Mouse (Mus musculus) v-Abl transformed pro-B cells (cell line): ENCODE measurements at regions not wholly inside any gene's neighbourhood (a gene's known extent, or its start where the extent isn't known, plus 50 kb on each side); places are given as distances from the start of the nearest gene placed in this dataset.
"Not testable (repeated sequence)": the region's sequence is repeated elsewhere in the genome, so short reads cannot be mapped to it uniquely, and the experiment has no call there.

Source experiments
- in situ Hi-C, 2 experiments: fragments of 400-800 bp; cut with MboI; formaldehyde crosslinking; loops; one replicate each; pipeline ENCODE4 v1.15.1; 2025; ENCODE audit not compliant: unreplicated experiment in 2 of 2

- in situ Hi-C loops, result not testable (repeated sequence)
Measured at GRCm38 (mm10) chr13:12726831-12727230, 73.0 kb downstream of the Prl2c3 start.

DNA sequence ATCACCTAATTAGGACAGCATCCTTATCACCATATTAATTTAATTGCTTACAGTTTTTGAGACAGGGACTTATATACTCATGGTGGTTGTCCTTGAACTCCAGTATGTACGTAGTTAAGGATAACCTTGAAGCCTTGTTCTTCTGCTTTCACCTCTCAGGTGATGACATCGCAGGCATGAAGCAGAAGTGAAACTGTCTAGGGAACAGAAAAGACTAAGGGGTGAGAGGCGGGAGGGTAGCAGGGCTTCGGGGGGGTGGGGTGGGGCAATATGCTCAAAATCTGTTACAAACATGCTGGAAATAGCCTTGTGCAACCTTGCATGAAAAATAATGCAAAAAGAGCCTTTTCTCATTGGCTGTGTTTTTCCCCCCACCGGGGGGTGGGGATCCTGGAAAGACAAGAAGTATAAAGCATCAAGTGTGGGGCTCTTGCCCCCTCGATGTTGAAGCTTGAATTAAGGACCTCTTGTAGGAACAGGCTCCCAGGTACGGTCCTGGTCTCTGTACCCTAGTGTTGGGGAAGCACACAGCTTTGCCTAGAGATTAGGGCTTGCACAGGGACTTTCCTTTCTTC, 81.8 kb downstream of the Prl2c3 start:
- in situ Hi-C loops, result loop anchor here (25.0 kb wide), 1 partner anchor 94 kb away; the partner anchor contains the start of gene Prl2c3 (in 2 of the 2)

DNA sequence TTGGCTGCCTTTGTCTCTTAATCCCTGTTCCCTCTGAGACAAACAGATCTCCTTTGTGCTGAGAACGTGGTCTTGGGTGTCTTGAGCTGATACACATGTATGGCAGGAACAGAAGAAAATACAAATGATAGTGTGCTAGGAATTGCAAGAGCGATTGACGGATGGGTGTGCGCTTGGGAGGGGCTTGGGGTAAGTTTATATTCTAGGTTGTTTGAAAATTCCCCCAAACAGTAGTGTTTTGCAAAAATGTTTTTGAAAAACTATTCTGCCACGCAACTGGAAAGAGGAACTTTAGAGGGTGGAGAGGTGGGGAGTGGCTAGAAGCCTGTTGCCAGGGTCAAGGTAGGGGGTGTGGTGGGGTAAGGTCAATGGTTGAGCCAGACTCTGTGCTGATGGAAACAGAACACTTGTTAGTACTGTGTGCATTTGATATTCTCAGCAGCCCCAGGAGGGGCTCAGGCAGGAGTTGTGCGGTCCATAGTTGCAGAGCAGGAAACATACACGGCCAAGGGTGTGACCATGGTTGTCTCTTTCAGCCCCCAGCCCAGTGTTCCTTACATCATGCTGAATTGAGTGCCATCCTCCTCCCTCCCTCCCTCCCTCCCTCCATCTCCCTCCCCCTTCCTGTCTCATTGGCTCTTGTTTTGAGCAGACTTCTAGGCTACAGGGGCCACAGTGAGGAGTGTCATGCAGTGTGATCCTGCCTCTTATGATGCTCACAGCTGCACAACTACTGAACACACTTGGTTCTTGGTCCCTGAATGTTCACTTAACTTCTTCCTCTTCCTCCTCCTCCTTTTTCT, 88.2 kb downstream of the Prl2c3 start:
- in situ Hi-C loops, result loop anchor here (25.0 kb wide), 1 partner anchor 101 kb away; the partner anchor contains the start of gene Prl2c3 (in 2 of the 2)

GRCm38 (mm10) chr13:12702804-12703612, 96.9 kb downstream of the Prl2c3 start:
- in situ Hi-C loops, result loop anchor here (25.0 kb wide), 1 partner anchor 109 kb away; the partner anchor contains the start of gene Prl2c3 (in 2 of the 2)

DNA sequence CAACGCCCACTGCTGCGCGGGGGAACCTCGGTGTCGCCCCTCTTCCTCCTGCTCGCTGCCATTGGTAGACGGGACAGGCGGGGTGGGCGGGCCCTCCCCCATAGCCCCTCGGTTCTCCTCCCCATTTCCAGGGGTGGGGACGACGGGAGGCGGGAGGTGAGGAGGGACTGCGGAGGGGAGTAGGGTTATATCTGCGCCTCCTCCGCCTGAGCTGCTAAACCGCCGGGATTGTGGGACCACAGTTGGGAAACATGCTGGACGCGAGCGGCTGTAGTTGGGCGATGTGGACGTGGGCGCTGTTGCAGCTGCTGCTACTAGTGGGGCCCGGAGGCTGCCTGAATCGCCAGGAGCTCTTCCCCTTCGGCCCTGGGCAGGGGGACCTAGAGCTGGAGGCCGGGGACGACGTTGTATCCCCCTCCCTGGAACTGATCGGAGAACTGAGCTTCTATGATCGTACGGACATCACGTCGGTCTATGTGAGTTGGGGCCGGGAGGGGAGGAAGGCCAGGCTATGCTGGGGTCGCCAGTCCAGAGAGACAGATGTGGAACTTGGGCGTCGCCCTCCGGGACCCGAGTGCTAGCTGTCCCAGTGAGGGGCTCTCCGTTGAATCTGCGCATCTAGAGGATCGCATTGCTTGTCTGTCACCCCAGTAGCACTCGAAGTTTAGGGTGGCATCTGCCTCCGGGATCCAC, 97.6 kb downstream of the Prl2c3 start:
- in situ Hi-C loops, result loop anchor here (25.0 kb wide), 1 partner anchor 110 kb away; the partner anchor contains the start of gene Prl2c3 (in 2 of the 2)

DNA sequence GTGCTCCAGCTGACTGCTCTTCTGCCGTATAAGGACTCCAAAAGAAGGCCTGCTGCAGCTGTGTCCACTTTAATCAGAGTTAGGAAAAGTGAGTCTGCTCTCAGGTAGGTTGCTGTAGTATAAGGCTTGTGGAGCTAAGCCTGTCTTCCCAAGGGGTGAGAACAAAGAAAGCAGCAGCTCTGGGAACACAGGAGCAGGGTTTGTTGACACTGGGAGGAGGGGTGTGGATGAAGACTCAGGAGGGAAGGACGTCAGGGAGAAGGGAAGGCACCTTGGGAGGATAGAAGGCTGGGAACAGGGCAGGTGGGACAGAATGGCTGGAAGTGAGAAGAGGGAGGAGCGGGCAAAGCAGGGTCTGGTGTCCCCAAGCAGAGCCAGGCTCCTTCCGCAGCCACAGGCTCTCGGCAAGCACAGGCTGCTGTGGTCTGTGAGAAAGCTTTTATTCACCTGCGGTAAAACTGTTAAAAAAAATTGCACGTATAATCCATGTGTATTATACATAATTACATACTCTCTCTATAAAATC, 106.2 kb downstream of the Prl2c3 start:
- in situ Hi-C loops, result not testable (repeated sequence)

DNA sequence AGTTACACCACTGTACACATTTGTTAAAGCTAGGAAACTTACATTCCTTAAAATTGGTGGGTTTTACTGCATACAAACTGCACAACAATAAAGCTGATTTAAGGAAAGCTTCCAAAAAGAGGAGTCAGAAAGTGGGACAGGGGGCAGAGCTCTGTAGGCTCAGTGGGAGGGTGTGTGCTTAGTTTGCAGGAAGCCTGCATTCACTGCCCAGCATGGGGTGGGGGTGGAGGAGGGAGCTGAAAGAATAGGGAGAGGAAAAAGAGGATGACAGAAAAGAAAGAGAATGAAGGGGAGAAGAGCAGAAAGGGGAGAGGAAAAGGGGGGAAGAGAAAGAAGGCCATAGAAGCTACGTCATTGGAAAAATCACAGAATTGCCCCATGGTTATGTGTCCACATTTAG, 111.1 kb downstream of the Prl2c3 start:
- in situ Hi-C loops, result not testable (repeated sequence)

DNA sequence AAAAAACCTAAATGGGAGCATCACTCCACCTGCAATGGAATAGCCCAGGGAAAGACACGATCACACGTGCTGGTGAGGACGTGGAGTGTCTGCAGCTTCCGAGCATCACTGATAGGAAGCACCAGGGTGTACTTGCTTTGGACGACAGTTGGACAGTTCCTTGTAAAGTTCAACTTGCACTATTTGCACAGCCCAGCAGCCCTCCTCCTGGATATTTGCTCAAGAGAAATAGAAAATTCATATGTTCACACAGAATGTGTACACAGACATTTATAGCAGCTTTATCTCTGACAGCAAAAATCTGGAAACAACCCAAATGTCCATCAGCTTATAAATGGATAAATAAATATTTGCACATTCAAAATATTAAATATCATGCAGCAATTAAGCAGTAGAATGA, 111.7 kb downstream of the Prl2c3 start:
- in situ Hi-C loops, result not testable (repeated sequence)

GRCm38 (mm10) chr13:12680954-12681571, 115.4 kb downstream of the Ero1lb start:
- in situ Hi-C loops, result not testable (repeated sequence)

DNA sequence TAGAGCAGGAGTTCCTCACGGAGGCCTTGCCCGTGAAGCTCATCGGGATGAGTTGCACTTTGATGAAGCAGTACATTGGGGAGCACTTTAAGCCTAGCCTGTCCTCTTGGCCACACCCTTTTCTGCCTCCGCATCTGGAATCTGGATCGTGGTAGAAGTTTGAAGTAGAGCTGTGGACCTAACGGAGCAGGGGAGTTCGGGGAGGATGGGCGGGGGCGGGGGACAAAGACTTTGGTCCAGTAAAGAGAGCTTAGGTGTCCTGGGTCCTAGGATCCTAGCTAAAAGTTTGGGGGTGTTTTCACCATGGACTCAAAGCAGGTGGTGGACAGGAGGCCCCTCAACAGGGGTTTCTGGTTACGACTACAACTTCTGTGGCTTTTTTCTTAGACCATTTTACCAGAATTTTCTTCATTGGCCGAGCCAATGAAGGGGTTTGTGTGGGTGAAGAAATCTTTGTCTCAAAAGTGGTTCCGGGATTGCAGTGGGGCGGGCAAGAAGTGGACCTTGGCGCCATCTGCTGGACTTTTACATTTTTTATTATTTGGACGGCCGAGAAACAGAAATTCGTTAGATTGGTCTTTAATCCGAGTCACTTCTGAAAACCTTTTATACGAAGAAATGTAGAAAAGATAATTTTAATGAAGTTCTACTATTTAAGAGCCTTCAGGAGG, 114.7 kb downstream of the Ero1lb start:
- in situ Hi-C loops, result not testable (repeated sequence)

GRCm38 (mm10) chr13:12677372-12677771, 111.7 kb downstream of the Ero1lb start:
- in situ Hi-C loops, result loop anchor here (5.0 to 10.0 kb wide), 4 partner anchors 200 to 470 kb away; no protein-coding TSS in a partner anchor

DNA sequence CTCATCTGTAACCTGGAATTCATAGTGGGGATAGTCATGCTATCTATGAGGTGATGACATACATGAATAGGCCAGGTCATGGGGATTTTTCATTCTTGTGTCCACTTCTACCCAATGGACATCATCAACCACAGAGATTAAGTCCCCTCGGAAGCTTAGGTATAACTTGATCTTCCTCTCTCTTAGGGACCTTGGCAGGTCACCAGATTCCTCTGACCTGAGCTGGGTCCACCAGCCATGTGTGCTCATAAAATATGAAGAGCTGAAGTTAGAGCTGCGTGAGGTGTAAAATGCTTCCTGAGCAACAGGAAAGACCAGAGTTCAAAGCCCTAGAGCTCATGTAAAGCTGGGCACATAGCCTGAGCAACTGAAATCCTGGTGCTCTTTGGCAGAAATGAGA, 105.3 kb downstream of the Ero1lb start:
- in situ Hi-C loops, result loop anchor here in 1 of 2 experiments (10.0 kb wide), 1 partner anchor 196 kb away; no protein-coding TSS in a partner anchor

GRCm38 (mm10) chr13:12668742-12669141, 103.1 kb downstream of the Ero1lb start:
- in situ Hi-C loops, result not testable (repeated sequence)

GRCm38 (mm10) chr13:12667727-12668665, 102.3 kb downstream of the Ero1lb start:
- in situ Hi-C loops, result not testable (repeated sequence)

- in situ Hi-C loops, result not testable (repeated sequence)
Measured at GRCm38 (mm10) chr13:12666050-12666449, 100.4 kb downstream of the Ero1lb start.
